Mouse (Mus musculus) embryonic facial prominence, embryonic 11.5 days (tissue): ENCODE results near the gene Nap1l1. TPM values are rescaled to one million over a fixed set of nuclear protein-coding genes. Genes with fewer than 3 reads are reported as not detected.

Source experiments
- ATAC-seq: fragments of 200-750 bp; cut with Nextera tagmentation; replicated peaks from 2 replicates; pipeline ENCODE4 v1.8.0; 2017; ENCODE audit warnings: low read depth; ENCODE audit not compliant: insufficient number of reproducible peaks, low FRiP score, low TSS enrichment
- DNase-seq: peaks from one replicate; pipeline ENCODE4 v3.0.0-alpha.2; 2015; ENCODE audit warnings: low spot score
- H3K27ac ChIP-seq: fragments of 300-500 bp; sonication (generic); replicated peaks from 2 replicates; pipeline ENCODE4 v1.5.1; 2014; ENCODE audit warnings: mild to moderate bottlenecking, low read depth, low read length, control low read depth
- H3K27me3 ChIP-seq: fragments of 300-500 bp; sonication (generic); 2 replicates; pipeline ENCODE4 v1.6.1; 2014; ENCODE audit warnings: mild to moderate bottlenecking, low read length, moderate library complexity, mixed read lengths; ENCODE audit not compliant: control insufficient read depth, insufficient read depth
- H3K36me3 ChIP-seq: fragments of 300-500 bp; sonication (generic); replicated peaks from 2 replicates; pipeline ENCODE4 v1.6.1; 2014; ENCODE audit warnings: low read depth, mild to moderate bottlenecking, low read length, moderate library complexity, mixed read lengths; ENCODE audit not compliant: control insufficient read depth, insufficient read depth
- H3K4me1 ChIP-seq: fragments of 300-500 bp; sonication (generic); 2 replicates; pipeline ENCODE4 v1.6.1; 2014; ENCODE audit warnings: low read length, mixed read lengths; ENCODE audit not compliant: control insufficient read depth, insufficient read depth
- H3K4me2 ChIP-seq: fragments of 300-500 bp; sonication (generic); 2 replicates; pipeline ENCODE4 v1.6.1; 2014; ENCODE audit warnings: low read depth, mild to moderate bottlenecking, control low read depth, low read length, moderate library complexity
- H3K4me3 ChIP-seq: fragments of 300-500 bp; sonication (generic); 2 replicates; pipeline ENCODE4 v1.5.1; 2014; ENCODE audit warnings: low read depth, low read length, control low read depth
- H3K9ac ChIP-seq: fragments of 300-500 bp; sonication (generic); replicated peaks from 2 replicates; pipeline ENCODE4 v1.6.1; 2014; ENCODE audit warnings: mild to moderate bottlenecking, control low read depth, low read length
- H3K9me3 ChIP-seq: fragments of 300-500 bp; sonication (generic); replicated peaks from 2 replicates; pipeline ENCODE4 v1.6.1; 2016; ENCODE audit warnings: mild to moderate bottlenecking, low read length, inconsistent platforms, mixed read lengths; ENCODE audit not compliant: control insufficient read depth
- WGBS: fragments of 180-500 bp; shearing (Covaris S2); extraction: QIAGEN DNeasy Blood & Tissue Kit; methylation state at CpG from one replicate; pipeline ENCODE4 v1.1.7; 2014; 5-methylcytosine and 5-hydroxymethylcytosine counted together
- polyA plus RNA-seq: library from polyadenylated mRNA; unstranded; fragments of >200 nt; fragmentation: Nextera tagmentation; extraction: Ambion mirVana; gene quantifications from 2 replicates; pipeline ENCODE4 v1.2.1, GENCODE M21; 2014

Gene Nap1l1
- polyA plus RNA-seq, 1 experiment from 2014 or later, result 443 TPM

DNA sequence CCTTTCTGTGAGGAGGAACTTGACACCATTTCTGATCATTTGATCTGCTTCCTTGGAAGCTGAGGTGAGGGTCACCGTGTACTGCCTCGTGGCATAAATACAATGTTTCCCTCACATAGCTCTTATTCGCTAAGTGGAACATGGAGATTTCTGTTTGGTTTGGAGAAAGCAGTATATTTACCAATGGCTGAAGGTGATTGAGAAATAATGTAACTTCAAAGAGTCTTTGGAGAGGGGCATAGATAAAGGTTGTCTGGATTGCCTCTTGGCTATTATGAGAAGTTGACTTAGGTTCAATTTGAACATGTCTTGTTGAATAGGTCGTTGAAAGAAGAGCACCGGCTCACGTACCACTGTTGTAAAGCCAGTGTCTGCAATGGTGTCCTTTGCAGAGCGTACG lies 61.7 kb downstream of the Nap1l1 start:
- H3K4me3 ChIP-seq, result no peak overlapping the region
- no peak overlapping the region for H3K4me2 ChIP-seq
- H3K9me3 ChIP-seq, result no peaks in the 10 kb centered on the region
- DNase-seq (no peak), ATAC-seq (no peak)
- no peaks in the 10 kb centered on the region; the same call in 1 of the 2 replicates for H3K4me1 ChIP-seq
- WGBS, result 64% methylated on average over 8 of the region's 8 CpGs
- H3K36me3 ChIP-seq, result no peaks in the 10 kb centered on the region
- H3K9ac ChIP-seq, result no peak overlapping the region
- no peaks in the 10 kb centered on the region for H3K27me3 ChIP-seq
- H3K27ac ChIP-seq, result no peak overlapping the region

DNA sequence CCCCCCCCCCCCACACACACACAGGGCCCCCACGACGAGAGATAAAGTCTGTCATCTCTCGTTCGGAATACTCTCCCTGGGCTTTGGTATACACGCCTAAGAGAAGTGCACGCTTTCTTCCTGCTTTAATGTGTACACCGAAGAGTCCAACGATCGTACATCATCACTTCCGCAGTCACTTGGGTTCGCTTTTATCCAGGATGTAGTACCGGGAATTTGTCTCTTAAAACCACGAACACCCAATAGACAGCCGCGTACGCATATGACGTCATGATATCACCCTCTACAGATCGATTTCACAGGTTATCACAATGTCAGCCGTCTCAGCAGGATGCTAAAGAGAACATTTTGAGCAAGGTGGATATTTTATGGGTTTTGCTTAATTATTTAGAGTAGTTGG lies 64.4 kb downstream of the Nap1l1 start:
- 92% methylated on average over 19 of the region's 19 CpGs for WGBS
- H3K4me2 ChIP-seq, result no peak overlapping the region
- no peak overlapping the region for H3K27ac ChIP-seq
- ATAC-seq, result no peak
- H3K36me3 ChIP-seq, result no peaks in the 10 kb centered on the region
- H3K9ac ChIP-seq, result no peak overlapping the region
- H3K4me3 ChIP-seq, result no peak overlapping the region
- no peak for DNase-seq
- H3K9me3 ChIP-seq, result no peaks in the 10 kb centered on the region
- no peaks in the 10 kb centered on the region; the same call in 1 of the 2 replicates for H3K4me1 ChIP-seq
- no peaks in the 10 kb centered on the region for H3K27me3 ChIP-seq

DNA sequence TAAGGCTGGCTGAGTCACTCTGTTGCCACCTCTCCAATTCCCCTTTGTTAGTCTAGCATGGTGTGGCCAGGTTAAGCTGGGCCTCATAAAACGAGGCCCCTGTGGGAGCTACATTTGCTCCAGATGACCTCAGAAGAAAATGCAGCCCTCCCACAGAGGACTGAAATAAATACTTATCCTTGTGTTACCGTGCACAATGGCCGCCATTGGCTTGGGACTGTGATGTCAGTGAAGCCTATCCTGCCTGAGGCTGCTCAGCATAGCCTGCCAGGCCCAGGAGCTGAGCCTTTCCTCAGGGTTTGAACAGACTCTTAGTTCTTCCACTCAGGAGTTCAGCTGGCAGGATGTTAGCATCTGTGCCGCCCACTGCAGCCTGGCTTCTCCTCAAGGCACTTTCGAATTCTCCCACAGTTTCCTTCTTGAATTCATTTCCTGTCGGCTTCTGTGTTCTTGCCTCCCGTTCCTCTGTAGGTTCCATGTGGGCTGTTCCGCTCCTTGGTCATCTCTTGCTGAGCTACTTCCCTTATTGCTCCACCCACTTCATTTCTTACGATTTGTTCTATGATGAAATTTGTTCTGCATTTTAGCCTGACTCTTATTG lies 66.8 kb downstream of the Nap1l1 start:
- Histone ChIP-seq H3K9me3 (no peaks in the 10 kb centered on the region), H3K9ac (peak overlapping the region; percentile 15; the same call in 1 of the 2 replicates), H3K4me1 (peaks cover 8% of the 10 kb centered on the region), H3K4me3 (no peak overlapping the region), H3K36me3 (no peaks in the 10 kb centered on the region), H3K27ac (0 out of 2 replicates have a peak overlapping the region, but pooled peaks have one; percentile 38), H3K27me3 (no peaks in the 10 kb centered on the region), H3K4me2 (no peak overlapping the region)
- WGBS, result 13% methylated on average over 9 of the region's 9 CpGs
- ATAC-seq (peak; percentile 74), DNase-seq (peak; percentile 77)

GRCm38 (mm10) chr10:111540678-111541077 lies 67.7 kb downstream of the Nap1l1 start:
- Histone ChIP-seq H3K4me1 (peaks cover 8% of the 10 kb centered on the region), H3K36me3 (no peaks in the 10 kb centered on the region), H3K9ac (no peak overlapping the region), H3K27me3 (no peaks in the 10 kb centered on the region), H3K9me3 (no peaks in the 10 kb centered on the region), H3K27ac (no peak overlapping the region), H3K4me2 (no peak overlapping the region), H3K4me3 (no peak overlapping the region)
- no peak for ATAC-seq
- no peak for DNase-seq
- 74% methylated on average over 9 of the region's 9 CpGs for WGBS

- Histone ChIP-seq H3K9ac (no peak overlapping the region), H3K4me1 (peaks cover 8% of the 10 kb centered on the region), H3K9me3 (no peaks in the 10 kb centered on the region), H3K4me3 (no peak overlapping the region), H3K27me3 (no peaks in the 10 kb centered on the region), H3K27ac (no peak overlapping the region), H3K4me2 (no peak overlapping the region), H3K36me3 (no peaks in the 10 kb centered on the region)
- no peak for ATAC-seq
- DNase-seq, result no peak
- WGBS, result 81% methylated on average over 7 of the region's 7 CpGs
Observed at GRCm38 (mm10) chr10:111543106-111543505, 70.1 kb downstream of the Nap1l1 start.

DNA sequence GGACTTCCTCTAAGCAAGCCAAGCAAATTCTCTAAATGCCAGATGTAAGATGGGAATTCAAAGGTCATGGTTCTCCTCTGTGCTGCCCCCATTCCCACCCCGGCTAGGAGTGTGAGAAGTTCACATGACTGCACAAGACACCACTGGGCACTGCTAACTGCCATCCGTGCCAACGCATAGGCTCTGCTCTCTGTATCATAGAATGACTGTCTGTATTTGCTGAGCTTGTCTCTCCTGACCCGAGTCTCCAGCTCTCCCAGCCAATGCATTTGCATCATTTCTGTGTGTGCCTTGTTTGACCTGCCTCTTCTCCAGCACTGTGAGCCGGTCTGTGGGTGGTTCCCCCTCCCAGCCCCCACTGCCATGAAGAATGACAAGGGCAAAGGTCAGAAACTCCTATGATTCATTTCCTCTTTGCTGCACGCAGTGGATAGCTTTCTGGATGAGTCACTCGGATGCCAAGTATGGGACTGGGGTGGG lies 70.8 kb downstream of the Nap1l1 start:
- H3K4me3 ChIP-seq, result no peak overlapping the region
- no peak overlapping the region for H3K4me2 ChIP-seq
- DNase-seq, result no peak
- ATAC-seq, result no peak
- H3K27ac ChIP-seq, result no peak overlapping the region
- no peaks in the 10 kb centered on the region for H3K9me3 ChIP-seq
- no peaks in the 10 kb centered on the region for H3K36me3 ChIP-seq
- no peak overlapping the region for H3K9ac ChIP-seq
- WGBS, result 21% methylated on average over 7 of the region's 7 CpGs
- peaks cover 8% of the 10 kb centered on the region for H3K4me1 ChIP-seq
- H3K27me3 ChIP-seq, result no peaks in the 10 kb centered on the region

- Histone ChIP-seq H3K9me3 (no peaks in the 10 kb centered on the region), H3K4me1 (peaks cover 8% of the 10 kb centered on the region), H3K9ac (no peak overlapping the region), H3K27ac (no peak overlapping the region), H3K27me3 (no peaks in the 10 kb centered on the region), H3K36me3 (no peaks in the 10 kb centered on the region), H3K4me3 (no peak overlapping the region), H3K4me2 (no peak overlapping the region)
- WGBS, result 73% methylated on average over 4 of the region's 4 CpGs
- ATAC-seq (no peak), DNase-seq (no peak)
Observed at GRCm38 (mm10) chr10:111544311-111544710, 71.3 kb downstream of the Nap1l1 start.

DNA sequence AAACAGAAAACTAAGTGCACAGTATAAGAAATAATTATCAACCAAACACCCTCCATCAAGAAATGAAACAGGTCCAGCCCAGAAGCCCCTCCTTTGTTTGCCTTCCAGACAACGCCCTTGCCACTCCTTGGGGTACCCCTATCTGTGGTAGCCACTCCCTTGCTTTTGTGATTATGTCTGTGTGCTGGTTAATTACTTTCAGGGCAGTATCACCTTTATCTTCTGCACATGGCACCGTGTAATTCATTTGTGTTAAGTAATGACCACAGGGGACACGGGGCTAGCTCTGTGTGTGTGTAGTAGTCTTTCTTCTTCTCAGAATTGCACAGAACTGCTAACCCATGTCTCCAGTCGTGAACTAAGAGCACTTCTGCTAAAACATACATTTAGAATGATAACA lies 72.6 kb downstream of the Nap1l1 start:
- Histone ChIP-seq H3K4me3 (no peak overlapping the region), H3K4me2 (no peak overlapping the region), H3K27me3 (no peaks in the 10 kb centered on the region), H3K9ac (no peak overlapping the region), H3K36me3 (no peaks in the 10 kb centered on the region), H3K4me1 (peaks cover 8% of the 10 kb centered on the region), H3K27ac (no peak overlapping the region), H3K9me3 (no peaks in the 10 kb centered on the region)
- WGBS, result 78% methylated on average over 4 of the region's 4 CpGs
- DNase-seq (no peak), ATAC-seq (no peak)
